Mouse (Mus musculus) ovary, postnatal 36 days (tissue): Measurements from ENCODE around the gene Prss43.
"Not testable (repeated sequence)": the region's sequence is repeated elsewhere in the genome, so short reads cannot be mapped to it uniquely, and the experiment has no call there.

Experiments
- DNase-seq: peaks from one replicate; pipeline ENCODE4 v3.0.0; 2022; ENCODE audit warnings: low spot score, mixed read lengths

Gene Prss43

GRCm38 (mm10) chr9:110826390-110826789 lies at the start of gene Prss43:
Prss43 (plus strand) TSS chr9:110826690.
- no peak for DNase-seq

GRCm38 (mm10) chr9:110778100-110778499 lies 48.4 kb upstream of the Prss43 start:
- no peak for DNase-seq

- DNase-seq = no peak
Measured at GRCm38 (mm10) chr9:110778559-110778958, 47.9 kb upstream of the Prss43 start.

GRCm38 (mm10) chr9:110779242-110779913 lies 47.1 kb upstream of the Prss43 start:
- no peak for DNase-seq

- DNase-seq = peak; percentile 96
Measured at GRCm38 (mm10) chr9:110781256-110781721, 45.2 kb upstream of the Prss43 start.

- DNase-seq = peak; percentile 94
Measured at GRCm38 (mm10) chr9:110781731-110782130, 44.8 kb upstream of the Prss43 start.

- no peak for DNase-seq
Measured at GRCm38 (mm10) chr9:110783611-110784010, 42.9 kb upstream of the Prss43 start.

GRCm38 (mm10) chr9:110788169-110788568 lies 38.3 kb upstream of the Prss43 start:
- DNase-seq = no peak

GRCm38 (mm10) chr9:110790462-110790861 lies 36.0 kb upstream of the Prss43 start:
- DNase-seq = no peak

GRCm38 (mm10) chr9:110797013-110797412 lies 29.5 kb upstream of the Prss43 start:
- no peak for DNase-seq

GRCm38 (mm10) chr9:110797866-110798265 lies 28.6 kb upstream of the Prss43 start, which contains the start of gene Prss42:
Prss42 (plus strand) TSS chr9:110798166.
- DNase-seq = no peak

- DNase-seq = no peak
Measured at GRCm38 (mm10) chr9:110800834-110801479, 25.5 kb upstream of the Prss43 start.

- no peak for DNase-seq
Measured at GRCm38 (mm10) chr9:110803294-110803693, 23.2 kb upstream of the Prss43 start.

- DNase-seq = no peak
Measured at GRCm38 (mm10) chr9:110810051-110810450, 16.4 kb upstream of the Prss43 start.

- DNase-seq = no peak
Measured at GRCm38 (mm10) chr9:110813789-110814188, 12.7 kb upstream of the Prss43 start, which contains the start of gene Prss44. Prss44 (plus strand) TSS chr9:110813994.

- DNase-seq = not testable (repeated sequence)
Measured at GRCm38 (mm10) chr9:110820546-110820945, 5.9 kb upstream of the Prss43 start.

- DNase-seq = no peak
Measured at GRCm38 (mm10) chr9:110821436-110821835, 5.1 kb upstream of the Prss43 start.

- DNase-seq = no peak
Measured at GRCm38 (mm10) chr9:110825426-110825825, 1.1 kb upstream of the Prss43 start.

GRCm38 (mm10) chr9:110825832-110826231 lies 658 bp upstream of the Prss43 start:
- DNase-seq = no peak

GRCm38 (mm10) chr9:110833021-110833420 lies 6.5 kb downstream of the Prss43 start:
- no peak for DNase-seq

- DNase-seq = no peak
Measured at GRCm38 (mm10) chr9:110834411-110834810, 7.9 kb downstream of the Prss43 start, which contains the start of gene Prss45. Prss45 (plus strand) TSS chr9:110834588.

- DNase-seq = no peak
Measured at GRCm38 (mm10) chr9:110834961-110835360, 8.5 kb downstream of the Prss43 start.

GRCm38 (mm10) chr9:110836112-110836511 lies 9.6 kb downstream of the Prss43 start:
- DNase-seq = no peak
